Mouse (Mus musculus) gastrocnemius, adult 2 months (tissue): Measurements from ENCODE around the gene Asb13. TPM values are rescaled to one million over a fixed set of nuclear protein-coding genes. Genes with fewer than 3 reads are reported as not detected.

Experiments used
- DNase-seq: peaks from one replicate; pipeline ENCODE4 v3.0.0; 2022
- H3K27ac ChIP-seq: fragments of 200-600 bp; 2 replicates; pipeline ENCODE4 v1.8.1; 2022; ENCODE audit warnings: mild to moderate bottlenecking
- H3K4me3 ChIP-seq: fragments of 200-600 bp; 2 replicates; pipeline ENCODE4 v1.8.1; 2022; ENCODE audit warnings: mild to moderate bottlenecking, moderate library complexity
- CTCF ChIP-seq: fragments of 200-600 bp; IDR thresholded peaks from 2 replicates; pipeline ENCODE4 v1.8.1; 2022; ENCODE audit warnings: antibody characterized with exemption, mild to moderate bottlenecking, moderate library complexity
- intact Hi-C: fragments of 180-260 bp; cut with DNase I; formaldehyde crosslinking; loops from one replicate; pipeline ENCODE4 v1.15.1; 2025
- total RNA-seq, 2 experiments: library from RNA; stranded (reverse); gene quantifications; 2 replicates each; pipeline ENCODE4 v1.2.3; 2021

Asb13 gene
- total RNA-seq, 2 experiments from 2014 or later, result 11.6 to 12.2 TPM

DNA sequence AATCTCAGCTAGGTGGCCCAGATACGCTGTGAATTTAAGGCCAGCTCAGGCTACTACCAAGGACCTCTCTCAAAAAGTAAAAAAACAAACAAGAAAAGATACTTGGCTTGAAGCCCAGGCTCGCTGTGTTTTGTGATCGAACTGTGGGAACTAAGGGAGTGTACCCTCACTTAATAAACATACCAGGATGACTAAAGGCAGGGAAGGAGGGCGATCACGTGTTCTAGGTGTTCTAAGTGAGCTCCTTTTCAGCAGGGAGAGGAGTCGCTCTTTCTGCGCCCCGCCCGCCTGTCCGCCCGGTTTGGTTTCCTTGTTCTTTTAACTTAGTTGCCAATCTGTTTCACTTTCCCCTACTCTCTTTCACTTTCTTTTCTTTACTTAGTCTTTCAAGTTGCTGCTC lies 3.0 kb downstream of the Asb13 start:
- no peak for TF ChIP-seq CTCF
- Histone ChIP-seq H3K27ac (peak overlapping the region; percentile 54), H3K4me3 (peak overlapping the region; percentile 59)
- DNase-seq, result no peak
- intact Hi-C loops, result no loop called here

DNA sequence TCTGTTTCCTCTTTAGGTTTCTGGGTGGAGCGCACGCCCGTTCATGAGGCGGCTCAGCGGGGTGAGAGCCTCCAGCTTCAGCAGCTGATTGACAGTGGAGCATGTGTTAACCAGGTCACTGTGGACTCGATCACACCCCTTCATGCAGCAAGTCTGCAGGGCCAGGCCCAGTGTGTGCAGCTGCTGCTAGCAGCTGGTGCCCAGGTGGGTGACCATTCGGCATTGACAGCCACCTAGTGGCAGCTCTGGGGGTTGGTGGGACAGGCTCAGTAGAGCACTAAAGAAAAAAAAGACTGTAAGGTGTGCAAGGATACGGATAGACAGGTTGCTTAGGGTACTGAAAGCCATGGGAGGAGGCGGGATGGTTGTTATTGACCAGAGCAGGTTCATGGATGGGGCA lies 8.2 kb downstream of the Asb13 start:
- intact Hi-C loops, result no loop called here
- Histone ChIP-seq H3K4me3 (no peak overlapping the region), H3K27ac (no peak overlapping the region)
- peak; percentile 40 for TF ChIP-seq CTCF
- DNase-seq, result no peak

DNA sequence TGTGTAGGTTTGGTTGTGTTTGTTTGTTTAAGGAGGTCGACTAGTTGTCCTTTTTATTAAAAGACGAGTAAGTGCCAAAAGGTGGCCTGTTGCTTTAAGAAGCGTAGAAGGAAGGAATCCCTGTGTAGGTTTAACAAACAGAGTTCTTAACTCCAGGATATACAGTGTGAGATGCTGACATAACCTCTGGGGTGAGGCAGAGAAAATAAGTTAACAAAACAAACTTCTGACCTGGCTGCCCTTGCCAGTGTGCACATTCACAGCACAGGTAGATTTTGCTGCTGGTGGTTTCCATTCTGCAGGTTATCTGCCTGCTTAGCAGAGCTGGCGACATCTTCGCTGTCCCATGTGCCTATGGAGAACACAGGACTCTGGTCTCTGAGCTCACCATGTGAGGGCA lies 8.7 kb downstream of the Asb13 start:
- no peak for DNase-seq
- H3K4me3 ChIP-seq, result no peak overlapping the region
- no peak for TF ChIP-seq CTCF
- intact Hi-C loops, result no loop called here
- no peak overlapping the region for H3K27ac ChIP-seq

DNA sequence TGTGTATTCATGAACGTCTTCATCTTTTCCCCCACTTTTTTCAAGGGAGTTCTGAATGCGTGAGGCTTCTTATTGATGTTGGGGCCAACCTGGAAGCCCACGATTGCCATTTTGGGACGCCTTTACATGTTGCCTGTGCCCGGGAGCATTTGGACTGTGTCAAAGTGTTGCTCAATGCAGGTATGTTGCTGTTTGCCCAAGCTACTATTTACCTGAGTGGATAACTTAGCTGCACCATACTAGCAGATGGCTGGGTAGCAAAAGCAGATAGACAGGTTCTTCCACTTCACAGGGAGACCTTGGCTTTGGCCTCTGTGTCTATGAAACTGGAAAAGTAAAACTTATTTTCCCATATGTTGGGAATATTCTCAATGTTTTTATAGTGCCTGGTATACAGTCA lies 11.0 kb downstream of the Asb13 start:
- DNase-seq, result no peak

DNA sequence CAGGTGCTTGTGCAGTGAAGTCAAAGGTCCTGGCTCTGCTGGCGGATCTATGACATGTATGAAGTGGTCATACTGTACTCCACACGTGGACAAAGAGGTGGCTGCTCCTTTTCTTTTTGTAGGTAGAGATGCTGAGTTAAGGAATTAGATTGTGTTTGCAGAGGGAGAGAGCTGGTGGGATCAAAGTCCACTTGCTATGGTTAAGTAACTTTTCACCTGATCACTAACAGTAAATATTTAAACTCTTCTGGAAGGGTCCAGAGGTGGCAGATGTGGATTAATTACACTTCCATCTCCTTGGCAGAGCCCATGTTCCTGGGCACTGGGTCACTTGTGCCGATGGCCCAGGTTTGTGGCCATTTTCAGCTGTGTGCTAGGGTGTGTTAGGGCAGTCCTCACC lies 12.1 kb downstream of the Asb13 start:
- DNase-seq, result no peak
- TF ChIP-seq CTCF, result no peak
- intact Hi-C loops, result no loop called here
- Histone ChIP-seq H3K4me3 (no peak overlapping the region), H3K27ac (no peak overlapping the region)

More for the DNA sequence above, 11.0 kb downstream of the Asb13 start:
- Histone ChIP-seq H3K4me3 (no peak overlapping the region), H3K27ac (no peak overlapping the region)
- intact Hi-C loops, result no loop called here
- TF ChIP-seq CTCF, result no peak

DNA sequence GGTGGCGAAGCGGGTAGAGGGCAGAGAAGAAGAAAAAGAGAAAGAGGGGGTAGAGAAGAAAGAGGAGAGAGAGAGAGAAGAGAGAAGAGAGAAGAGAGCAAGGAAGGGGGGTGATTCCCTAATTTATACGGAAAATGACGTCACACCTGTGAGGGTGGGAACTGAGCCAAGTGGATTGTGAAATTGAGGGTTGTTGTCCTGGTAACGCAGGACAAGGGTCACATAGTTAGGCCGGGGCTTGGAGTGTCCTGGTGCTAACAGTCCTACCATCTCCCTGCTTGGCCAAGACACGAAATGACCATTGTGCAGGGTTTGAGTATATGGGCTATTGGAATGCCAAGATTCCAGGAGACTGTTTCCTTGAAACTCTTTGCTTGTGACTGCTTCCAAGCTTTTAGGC lies 12.7 kb downstream of the Asb13 start:
- DNase-seq, result no peak
- TF ChIP-seq CTCF, result no peak
- H3K4me3 ChIP-seq, result no peak overlapping the region
- intact Hi-C loops, result no loop called here
- H3K27ac ChIP-seq, result no peak overlapping the region

DNA sequence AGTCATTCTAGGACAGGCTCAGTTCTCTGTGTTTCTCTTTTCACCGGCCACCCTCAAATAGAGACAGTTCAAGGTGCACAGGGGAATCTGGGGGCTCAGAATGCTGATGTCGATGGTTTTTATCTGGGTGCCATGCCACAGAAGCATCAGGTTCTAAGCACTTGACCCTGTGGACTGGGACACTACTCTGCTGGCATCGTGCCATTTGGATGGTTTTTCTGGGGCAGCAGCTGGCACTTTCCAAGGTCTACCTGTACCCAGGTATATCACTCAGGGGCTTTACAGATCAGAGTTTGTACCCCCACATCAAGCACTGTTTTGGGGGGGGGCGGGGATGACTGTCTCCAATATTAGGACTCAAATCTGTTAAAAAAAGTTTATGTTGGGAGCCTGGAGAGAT lies 16.7 kb downstream of the Asb13 start:
- intact Hi-C loops, result no loop called here
- TF ChIP-seq CTCF, result no peak
- Histone ChIP-seq H3K4me3 (no peak overlapping the region), H3K27ac (no peak overlapping the region)
- DNase-seq, result no peak

DNA sequence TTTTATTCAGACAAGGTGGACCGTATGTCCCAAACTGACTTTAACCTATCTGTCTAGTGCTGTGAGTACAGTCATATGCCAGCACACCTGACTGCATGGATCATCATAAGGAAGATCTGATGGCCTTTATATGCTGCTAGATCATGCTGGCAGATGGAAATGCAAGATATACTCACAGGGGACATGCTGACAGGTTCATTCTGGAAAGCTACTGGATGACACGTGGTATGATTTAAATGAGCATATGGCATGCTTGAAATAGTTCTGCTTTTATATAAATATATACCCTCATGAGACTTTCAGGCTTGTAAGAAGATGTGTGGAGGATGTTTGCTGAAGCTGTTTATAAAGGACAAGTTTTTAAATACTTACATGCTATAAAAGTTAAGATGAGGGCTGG lies 20.6 kb downstream of the Asb13 start:
- DNase-seq, result no peak
- intact Hi-C loops, result no loop called here
- no peak overlapping the region for H3K4me3 ChIP-seq
- H3K27ac ChIP-seq, result no peak overlapping the region
- no peak for TF ChIP-seq CTCF

DNA sequence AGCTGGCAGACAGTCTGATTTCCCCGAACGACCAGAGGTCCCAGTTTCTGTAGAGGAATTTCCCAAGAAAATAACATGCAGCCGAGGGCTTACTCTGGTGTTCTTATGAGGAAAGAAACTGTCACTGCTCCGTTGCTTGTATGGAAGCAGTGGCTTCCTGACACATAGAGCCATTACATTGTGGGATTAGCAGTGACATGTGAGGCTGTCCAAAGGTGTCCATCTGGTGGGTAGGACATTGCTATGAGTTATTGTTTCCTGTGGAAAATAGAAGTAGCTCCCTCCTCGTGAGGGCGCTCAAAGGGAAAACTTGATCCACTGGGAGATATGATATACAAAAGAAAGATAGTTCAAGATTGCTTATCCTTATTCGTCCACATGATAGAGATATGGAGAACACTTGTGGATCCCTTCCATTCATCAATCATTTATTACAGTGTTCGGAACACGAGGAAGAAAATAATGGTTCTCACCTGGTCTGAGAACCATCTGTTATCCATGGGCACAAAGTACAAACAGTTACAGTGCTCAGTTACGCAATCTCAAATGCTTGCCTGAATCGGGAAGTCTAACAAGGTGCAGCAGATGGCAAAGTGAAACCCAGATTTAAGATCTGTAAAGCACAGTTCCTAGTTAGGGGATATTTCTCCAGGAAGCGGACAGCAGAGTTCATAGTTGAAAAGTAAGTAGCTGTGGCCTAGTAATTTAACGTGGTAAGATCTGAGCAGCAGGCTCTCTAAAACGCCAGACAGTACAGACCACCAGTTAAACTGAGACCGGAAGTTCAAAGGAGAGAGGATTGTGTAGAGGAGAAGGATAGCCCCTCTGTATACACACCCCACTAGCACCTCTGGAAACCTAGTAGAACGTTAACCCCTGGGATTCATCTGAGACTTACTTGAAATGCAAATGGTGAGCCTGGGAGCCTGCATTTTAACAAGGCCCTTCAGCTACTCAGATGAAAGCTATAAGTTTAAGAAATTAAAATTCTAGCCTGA lies 25.6 kb downstream of the Asb13 start:
- H3K27ac ChIP-seq, result no peak overlapping the region
- intact Hi-C loops, result no loop called here
- no peak for TF ChIP-seq CTCF
- no peak overlapping the region for H3K4me3 ChIP-seq
- no peak for DNase-seq

DNA sequence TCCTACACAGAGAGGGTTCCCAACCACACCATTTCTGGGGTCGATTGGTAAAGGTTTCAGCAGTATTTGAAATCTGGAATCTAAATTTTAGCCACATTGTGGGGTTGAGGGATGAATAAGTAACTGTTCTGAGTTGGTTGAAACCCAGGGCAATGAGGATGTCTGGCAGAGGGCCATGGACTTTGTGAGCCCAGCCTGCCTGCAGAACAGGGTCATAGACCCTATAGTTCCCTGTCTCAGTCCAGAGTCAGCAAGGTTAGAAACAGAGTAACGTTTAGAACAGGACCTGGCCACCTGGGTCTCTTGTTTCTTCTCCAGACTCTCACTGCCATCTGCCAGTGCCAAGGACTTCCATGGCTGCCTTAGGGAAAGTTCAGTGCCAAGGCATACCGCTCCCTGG lies 30.4 kb downstream of the Asb13 start:
- intact Hi-C loops, result loop anchor here (1.0 to 2.0 kb wide), 2 partner anchors 232 to 337 kb away; no protein-coding TSS in a partner anchor
- H3K4me3 ChIP-seq, result no peak overlapping the region
- TF ChIP-seq CTCF, result no peak
- no peak for DNase-seq
- no peak overlapping the region for H3K27ac ChIP-seq

DNA sequence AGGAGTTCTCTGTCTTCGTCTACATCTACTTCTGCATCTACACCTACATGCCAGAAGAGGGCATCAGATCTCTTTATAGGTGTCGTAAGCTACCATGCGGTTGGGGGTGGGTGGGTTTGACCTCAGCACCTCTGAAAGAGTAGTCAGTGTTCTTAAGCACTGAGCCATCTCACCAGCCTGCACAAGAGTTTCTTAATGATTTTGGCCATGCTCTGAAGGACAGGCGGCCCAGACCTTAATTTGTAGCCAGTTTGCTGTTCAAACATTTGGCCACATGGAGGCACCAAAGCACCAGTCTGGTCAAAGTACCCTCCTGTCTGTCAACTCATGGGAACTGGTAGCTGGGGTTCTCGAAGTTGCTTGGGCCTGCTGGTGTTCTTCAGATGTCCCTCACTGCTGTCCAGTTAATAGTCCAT lies 31.5 kb downstream of the Asb13 start:
- peak; percentile 84 for TF ChIP-seq CTCF
- no peak overlapping the region for H3K27ac ChIP-seq
- H3K4me3 ChIP-seq, result peak overlapping the region; percentile 40; the same call in 1 of the 2 replicates
- intact Hi-C loops, result loop anchor here (2.0 kb wide), 1 partner anchor 335 kb away; no protein-coding TSS in a partner anchor
- DNase-seq, result peak; percentile 74

DNA sequence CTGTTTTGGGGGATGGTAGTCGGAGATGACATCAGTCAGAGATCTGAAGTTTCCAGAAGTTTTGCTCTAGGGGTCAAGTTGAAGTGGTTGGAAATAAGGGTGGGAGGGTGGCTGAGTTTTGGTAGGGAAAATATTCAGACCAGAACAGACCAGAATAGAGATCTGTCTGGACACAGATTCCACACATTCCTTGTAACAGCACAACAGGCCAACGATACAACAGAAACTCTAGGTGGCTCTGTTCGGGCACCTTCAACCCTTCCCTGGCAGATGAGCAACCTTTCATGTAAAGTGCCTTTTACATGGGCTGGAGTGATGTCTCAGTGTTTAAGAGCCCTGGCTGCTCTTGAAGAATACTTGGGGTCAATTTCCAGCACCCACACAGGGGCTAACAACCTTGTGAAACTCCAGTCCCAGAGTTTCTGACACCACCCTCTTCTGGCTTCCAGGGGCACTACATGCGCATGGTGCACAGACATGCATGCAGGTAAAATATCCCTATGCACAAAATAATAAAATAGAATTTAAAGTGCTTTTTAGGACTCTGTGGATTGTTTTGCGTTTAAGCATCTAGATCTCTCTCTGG lies 33.5 kb downstream of the Asb13 start:
- 0 out of 2 replicates have a peak overlapping the region, but pooled peaks have one; percentile 16 for H3K27ac ChIP-seq
- intact Hi-C loops, result no loop called here
- H3K4me3 ChIP-seq, result no peak overlapping the region
- no peak for DNase-seq
- no peak for TF ChIP-seq CTCF

DNA sequence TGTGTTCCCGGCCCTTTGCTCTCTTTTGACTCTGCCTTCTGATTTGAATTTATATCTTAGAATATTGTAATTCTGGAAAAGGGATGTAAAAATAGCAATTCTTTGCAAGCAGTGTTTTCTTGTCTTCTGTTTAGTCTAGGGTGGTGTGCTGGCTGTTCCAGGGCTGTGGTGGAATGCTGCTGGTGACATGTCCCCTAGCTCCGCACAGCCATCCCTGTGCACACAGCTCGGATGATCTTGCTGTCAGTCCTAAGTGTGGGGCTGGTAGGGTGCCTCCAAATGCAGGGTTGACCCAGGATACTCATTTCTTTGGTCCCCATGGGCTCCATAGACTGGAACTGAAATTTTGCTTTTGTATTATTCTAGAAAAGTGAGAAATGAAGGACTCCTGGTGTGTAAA lies 34.2 kb downstream of the Asb13 start:
- intact Hi-C loops, result no loop called here
- Histone ChIP-seq H3K4me3 (no peak overlapping the region), H3K27ac (no peak overlapping the region)
- DNase-seq, result no peak
- no peak for TF ChIP-seq CTCF
